Mouse (Mus musculus) CH12.LX (cell line): ENCODE measurements at regions not wholly inside any gene's neighbourhood (a gene's known extent, or its start where the extent isn't known, plus 50 kb on each side); places are given as distances from the start of the nearest gene placed in this dataset.

Experiments used
- CTCF ChIP-seq, 2 experiments: IDR thresholded peaks in 1 of 2; conservative IDR thresholded peaks in 1 of 2; 2 replicates each; pipeline ENCODE4 v1.5.1; 2011 to 2012; ENCODE audit warnings: low read depth in 2 of 2, low read length in 2 of 2, improper control_type of control experiment in 1 of 2, inconsistent platforms in 1 of 2, mild to moderate bottlenecking in 1 of 2, moderate library complexity in 1 of 2
- EP300 ChIP-seq: IDR thresholded peaks from 2 replicates; pipeline ENCODE4 v1.6.1; 2011; ENCODE audit warnings: low read length, improper control_type of control experiment
- KAT2A ChIP-seq: IDR thresholded peaks from 2 replicates; pipeline ENCODE4 v1.6.1; 2012; ENCODE audit warnings: low read length, improper control_type of control experiment, inconsistent platforms; ENCODE audit not compliant: insufficient replicate concordance
- MAX ChIP-seq: IDR thresholded peaks from 2 replicates; pipeline ENCODE4 v1.6.1; 2011; ENCODE audit warnings: low read length, improper control_type of control experiment
- POLR2A ChIP-seq: IDR thresholded peaks from 2 replicates; pipeline ENCODE4 v1.6.1; 2011; ENCODE audit warnings: low read depth, mild to moderate bottlenecking, improper control_type of control experiment, low read length
- RAD21 ChIP-seq: IDR thresholded peaks from 2 replicates; pipeline ENCODE4 v1.6.1; 2011; ENCODE audit warnings: low read depth, mild to moderate bottlenecking, low read length, improper control_type of control experiment, moderate library complexity
- USF1 ChIP-seq: IDR thresholded peaks from 2 replicates; pipeline ENCODE4 v1.6.1; 2014; ENCODE audit warnings: low read depth, mild to moderate bottlenecking, inconsistent platforms, low read length, improper control_type of control experiment
- USF2 ChIP-seq: conservative IDR thresholded peaks from 2 replicates; pipeline ENCODE4 v1.6.1; 2011; ENCODE audit warnings: low read depth, low read length, improper control_type of control experiment
- ZNF384 ChIP-seq: IDR thresholded peaks from 2 replicates; pipeline ENCODE4 v1.6.1; 2012; ENCODE audit warnings: low read depth, low read length, improper control_type of control experiment, inconsistent platforms

GRCm38 (mm10) chr2:103848923-103849700 is 51.7 kb upstream of the Caprin1 start:
- TF ChIP-seq USF1: no peak
- no peak for TF ChIP-seq EP300
- TF ChIP-seq CTCF (conservative IDR thresholded peaks at IDR 0.05 in 1 of 2, IDR thresholded peaks at IDR 0.05 in 1 of 2; ENCODE audit: low read depth in 2 of 2, low read length in 2 of 2): peak; percentile 75 to 87
- TF ChIP-seq ZNF384: no peak
- peak; percentile 52 for TF ChIP-seq RAD21
- TF ChIP-seq MAX: no peak
- no peak for TF ChIP-seq POLR2A
- TF ChIP-seq USF2: no peak
- no peak for TF ChIP-seq KAT2A
